Mouse (Mus musculus) left cerebral cortex, adult 6 months (tissue): ENCODE data around the gene Slc12a6. TPM values are rescaled to one million over a fixed set of nuclear protein-coding genes. Genes with fewer than 3 reads are reported as not detected.

Experiments used
- long read RNA-seq, 2 experiments: library from polyadenylated mRNA; unstranded; transcript quantifications; one replicate each; pipeline ENCODE4 v2.0.0; 2019 to 2020
- polyA plus RNA-seq: library from polyadenylated mRNA; unstranded; fragments of <200 nt; fragmentation: Nextera tagmentation; gene quantifications from 2 replicates; pipeline ENCODE4 v1.2.3, GENCODE M21; 2021

Gene Slc12a6
- polyA plus RNA-seq: 15.8 and 15.9 TPM in 2 replicates
- long read RNA-seq, experiment 1, full-length matches to known transcripts: 2 of 42 reads
- long read RNA-seq, experiment 1, partial matches to known transcripts: 34 of 42 reads
- long read RNA-seq, experiment 1, other reads (novel, unspliced or antisense): 6 of 42 reads
- long read RNA-seq, experiment 2, partial matches to known transcripts: 36 of 36 reads
- long read RNA-seq, experiment 2, other reads (novel, unspliced or antisense): 0 of 36 reads

DNA sequence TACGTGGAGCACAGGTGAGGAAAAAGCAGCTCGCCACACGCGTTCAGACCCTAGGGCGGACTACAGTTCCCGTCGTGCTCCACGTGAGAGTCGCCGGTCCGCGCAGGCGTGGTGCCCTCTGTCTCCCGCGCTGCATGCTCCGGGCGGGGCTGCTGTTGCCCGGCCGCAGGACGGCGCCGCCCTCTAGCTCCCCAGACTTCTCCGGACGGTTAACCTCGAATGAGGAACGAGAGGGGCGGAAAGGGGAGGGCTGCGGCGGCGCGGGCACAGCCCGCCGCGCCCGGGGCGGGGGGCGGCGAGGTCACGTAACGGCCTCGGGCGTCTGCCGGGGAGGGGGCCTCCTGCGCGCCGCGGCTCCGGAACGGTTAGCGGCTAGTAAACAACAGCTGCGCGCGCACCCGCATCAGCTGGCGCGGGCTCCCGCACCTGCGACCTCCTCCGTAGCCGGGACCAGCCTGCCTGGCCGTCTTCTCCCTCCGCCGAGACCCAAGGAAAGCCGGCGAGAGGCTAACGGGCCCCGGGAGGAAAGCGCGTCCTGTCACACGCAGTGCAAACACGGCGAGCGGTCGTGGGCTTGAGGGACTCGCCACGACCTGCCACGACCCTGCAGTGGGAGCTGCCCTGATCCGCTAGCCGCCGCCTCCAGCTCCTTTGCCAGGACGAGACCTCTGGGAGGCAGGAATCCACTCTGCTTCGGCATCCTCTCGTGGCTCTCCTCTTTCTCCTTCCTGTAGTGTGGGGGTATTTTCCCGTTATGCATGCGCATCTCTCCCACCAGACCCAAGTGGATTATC lies at the start of gene Slc12a6:
TSS of gene Slc12a6 (plus strand) at position 378 of the 794 bp plus-strand sequence.

GRCm38 (mm10) chr2:112239212-112239934 lies 26.3 kb upstream of the Slc12a6 start, which contains the start of gene Lpcat4:
Gene Lpcat4, plus strand, starts transcription at chr2:112239468.

DNA sequence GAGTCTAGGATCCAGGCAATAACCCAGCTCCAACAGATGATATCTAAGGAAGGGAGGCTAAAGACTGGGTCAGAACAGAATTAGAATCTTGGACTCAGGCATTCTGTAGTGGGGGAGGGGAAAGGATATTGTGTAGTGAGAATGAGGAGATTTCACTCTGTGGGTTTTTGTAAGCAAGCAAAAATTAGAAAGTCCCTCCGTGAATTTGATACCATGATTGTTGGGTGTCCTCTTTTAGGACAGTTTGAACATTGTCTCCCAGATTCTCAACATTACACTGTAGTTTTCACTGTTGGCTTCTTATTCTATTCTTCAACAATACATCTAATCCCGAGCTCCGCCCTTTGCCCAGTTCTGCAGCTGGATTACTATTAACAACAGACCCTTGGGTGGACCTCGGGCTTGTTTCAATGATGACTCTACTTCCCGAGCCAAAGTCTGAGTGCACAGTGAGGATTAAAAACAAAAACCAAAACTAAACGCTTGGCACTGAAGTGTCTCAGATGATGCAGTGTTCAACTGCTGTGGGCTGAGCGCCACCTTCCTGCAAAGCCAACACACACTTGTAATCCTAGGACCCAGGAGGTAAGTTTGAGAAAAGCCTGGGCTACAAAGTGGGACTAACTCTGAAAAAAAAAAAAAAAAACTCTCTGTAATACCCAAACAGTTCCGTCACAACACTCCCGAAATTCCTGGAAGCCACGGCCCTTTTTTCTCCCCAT lies 6.2 kb upstream of the Slc12a6 start, which contains the start of gene Nutm1:
TSS of gene Nutm1 (minus strand) at position 51 of the 722 bp plus-strand sequence.

DNA sequence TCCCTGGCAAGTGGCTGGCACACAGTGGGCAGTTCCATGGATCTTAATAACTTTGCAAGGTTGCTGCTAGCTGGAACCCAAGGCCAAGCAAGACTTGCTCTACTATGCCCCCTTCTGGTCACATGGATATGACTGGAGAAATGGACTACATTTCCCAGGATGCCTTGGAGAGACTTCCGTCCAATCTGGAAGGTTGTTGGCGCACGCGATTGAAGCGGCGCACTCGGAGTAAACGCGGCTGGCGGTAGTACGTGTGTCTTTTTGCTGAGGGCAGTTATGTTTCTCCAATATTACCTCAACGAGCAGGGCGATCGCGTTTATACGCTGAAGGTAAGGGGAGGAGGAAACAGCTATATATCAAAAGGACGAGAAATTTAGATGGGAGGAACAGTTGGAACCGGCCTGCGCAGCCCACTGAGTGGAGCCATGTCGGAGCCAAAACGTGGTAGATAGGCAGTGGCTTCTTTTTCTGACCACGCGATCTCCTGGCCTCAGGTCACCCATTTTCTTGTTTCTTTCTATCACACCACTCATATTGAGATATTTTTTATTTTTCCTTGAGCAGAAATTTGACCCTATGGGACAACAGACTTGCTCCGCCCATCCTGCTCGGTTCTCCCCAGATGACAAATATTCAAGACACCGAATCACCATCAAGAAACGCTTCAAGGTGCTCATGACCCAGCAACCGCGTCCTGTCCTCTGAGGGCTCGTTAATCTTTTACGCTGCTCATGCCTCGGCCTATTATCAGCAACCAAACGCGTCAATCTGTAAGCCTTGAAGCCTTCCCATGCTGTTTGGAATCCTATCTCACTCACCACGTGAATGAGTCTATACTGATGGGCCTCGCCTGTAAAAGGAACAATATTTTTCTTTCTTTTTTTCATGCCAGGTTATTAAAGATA lies 3.6 kb upstream of the Slc12a6 start, which contains the start of gene Nop10:
TSS of gene Nop10 (plus strand) at position 179 of the 906 bp plus-strand sequence.

DNA sequence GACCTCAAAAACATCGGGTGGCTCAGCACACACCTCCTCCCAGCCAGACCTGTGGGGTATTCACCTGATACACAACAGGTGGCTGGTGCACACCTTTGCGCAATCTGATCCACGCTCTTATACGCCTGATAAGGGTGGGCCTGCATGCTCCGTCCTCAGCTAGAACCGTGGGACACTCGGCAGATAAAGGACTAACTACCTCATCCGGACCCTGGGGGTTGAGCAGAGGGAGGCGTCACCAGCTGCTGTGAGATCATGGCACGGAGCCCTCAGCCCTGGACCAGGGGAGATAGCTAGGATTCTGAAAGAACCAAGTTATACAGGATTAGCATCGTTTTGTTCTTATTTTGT lies 592 bp downstream of the Slc12a6 start, which contains the start of gene Gm21985:
TSS of gene Gm21985 (plus strand) at position 73 of the 351 bp plus-strand sequence.

DNA sequence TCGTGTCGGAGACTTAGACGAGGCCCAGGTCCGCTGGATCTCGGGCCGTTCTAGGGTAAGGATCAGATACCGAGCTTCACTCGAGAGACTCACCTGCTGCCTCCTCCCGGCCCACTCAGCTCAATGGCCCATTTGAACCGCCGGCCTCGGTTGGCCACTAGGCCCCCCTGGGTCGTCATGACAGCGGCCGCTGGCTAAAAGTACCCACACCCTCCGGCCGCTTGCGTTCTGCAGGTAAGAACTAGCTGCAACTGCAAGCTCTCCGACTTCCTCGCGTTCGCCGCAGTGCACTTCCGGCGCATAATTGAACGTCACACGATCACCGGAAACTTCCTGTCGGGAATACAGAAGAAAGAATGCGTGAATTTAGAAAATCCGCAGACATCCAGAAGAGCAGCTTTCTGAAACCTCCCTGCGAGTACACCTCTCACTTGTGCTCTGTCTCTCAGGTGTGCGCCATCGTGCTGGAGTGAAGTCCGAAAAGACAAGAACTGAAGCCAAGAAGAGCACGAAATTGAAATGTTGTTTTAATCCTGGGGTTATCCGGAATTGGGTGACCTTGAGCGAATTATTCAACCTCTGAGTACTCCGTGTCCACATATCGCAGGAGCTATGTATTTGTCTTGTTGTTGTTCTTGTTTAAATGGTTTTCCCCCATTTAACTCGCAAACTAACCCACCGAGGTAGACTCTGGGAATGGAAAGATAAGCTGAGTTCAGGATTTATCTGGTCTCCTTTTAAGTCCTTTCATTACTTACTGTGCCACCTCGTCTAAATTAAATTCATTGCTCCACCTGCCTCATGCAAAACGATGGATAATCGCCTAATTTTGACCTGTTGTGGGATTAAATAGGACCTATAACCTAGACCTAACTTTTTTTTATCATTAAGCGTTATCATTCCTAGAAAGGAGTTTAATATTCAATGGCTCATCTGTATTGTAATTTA lies 102.4 kb downstream of the Slc12a6 start, which contains the start of gene Emc4:
TSS of gene Emc4 (minus strand) at position 302 of the 948 bp plus-strand sequence.

GRCm38 (mm10) chr2:112378973-112379898 lies 113.6 kb downstream of the Slc12a6 start, which contains the start of gene Katnbl1:
Gene Katnbl1, plus strand, starts transcription at chr2:112379211.

Other genes starting within 250 kb of the Slc12a6 start
- not detected in 2 replicates for gene Olfr1311, start 241.4 kb upstream of the Slc12a6 start, polyA plus RNA-seq
- not detected in 2 replicates for gene Olfr1312, start 215.6 kb upstream of the Slc12a6 start, polyA plus RNA-seq
- not detected in 2 replicates for gene Olfr1313, start 188.0 kb upstream of the Slc12a6 start, polyA plus RNA-seq
- gene Olfr1314, start 169.0 kb upstream of the Slc12a6 start, polyA plus RNA-seq: not detected in 2 replicates
- gene Olfr1315-ps1, start 150.4 kb upstream of the Slc12a6 start, polyA plus RNA-seq: not detected in 2 replicates
- not detected in 2 replicates for gene Olfr1316, start 130.8 kb upstream of the Slc12a6 start, polyA plus RNA-seq
- gene Olfr1317, start 125.5 kb upstream of the Slc12a6 start, polyA plus RNA-seq: not detected in 2 replicates
- gene Olfr1318, start 111.6 kb upstream of the Slc12a6 start, polyA plus RNA-seq: not detected in 2 replicates
- gene Lpcat4, start 26.4 kb upstream of the Slc12a6 start, polyA plus RNA-seq: 41.7 and 89.1 TPM in 2 replicates
- 0.09 and 0.15 TPM in 2 replicates for gene Nutm1, start 6.5 kb upstream of the Slc12a6 start, polyA plus RNA-seq
- gene Nop10, start 3.9 kb upstream of the Slc12a6 start, polyA plus RNA-seq: 289 TPM in 2 replicates
- gene Gm21985, start 489 bp downstream of the Slc12a6 start, polyA plus RNA-seq: 0.29 TPM in 1 of 2 replicates, not detected in the other
- gene Emc4, start 102.2 kb downstream of the Slc12a6 start, polyA plus RNA-seq: 317 and 366 TPM in 2 replicates
- 8.5 and 8.9 TPM in 2 replicates for gene Katnbl1, start 113.4 kb downstream of the Slc12a6 start, polyA plus RNA-seq
- 39.7 and 50.1 TPM in 2 replicates for gene Emc7, start 189.2 kb downstream of the Slc12a6 start, polyA plus RNA-seq
- gene Chrm5, start 214.9 kb downstream of the Slc12a6 start, polyA plus RNA-seq: 0.41 and 0.58 TPM in 2 replicates
- gene Aven, start 227.1 kb downstream of the Slc12a6 start, polyA plus RNA-seq: 1.4 and 1.7 TPM in 2 replicates